Mouse (Mus musculus): Measurements from ENCODE around the gene Gm27027. TPM values are rescaled to one million over a fixed set of nuclear protein-coding genes. Genes with fewer than 3 reads are reported as not detected.

Gm27027 gene
- total RNA-seq, 2 experiments from 2014 or later, result not detected

DNA sequence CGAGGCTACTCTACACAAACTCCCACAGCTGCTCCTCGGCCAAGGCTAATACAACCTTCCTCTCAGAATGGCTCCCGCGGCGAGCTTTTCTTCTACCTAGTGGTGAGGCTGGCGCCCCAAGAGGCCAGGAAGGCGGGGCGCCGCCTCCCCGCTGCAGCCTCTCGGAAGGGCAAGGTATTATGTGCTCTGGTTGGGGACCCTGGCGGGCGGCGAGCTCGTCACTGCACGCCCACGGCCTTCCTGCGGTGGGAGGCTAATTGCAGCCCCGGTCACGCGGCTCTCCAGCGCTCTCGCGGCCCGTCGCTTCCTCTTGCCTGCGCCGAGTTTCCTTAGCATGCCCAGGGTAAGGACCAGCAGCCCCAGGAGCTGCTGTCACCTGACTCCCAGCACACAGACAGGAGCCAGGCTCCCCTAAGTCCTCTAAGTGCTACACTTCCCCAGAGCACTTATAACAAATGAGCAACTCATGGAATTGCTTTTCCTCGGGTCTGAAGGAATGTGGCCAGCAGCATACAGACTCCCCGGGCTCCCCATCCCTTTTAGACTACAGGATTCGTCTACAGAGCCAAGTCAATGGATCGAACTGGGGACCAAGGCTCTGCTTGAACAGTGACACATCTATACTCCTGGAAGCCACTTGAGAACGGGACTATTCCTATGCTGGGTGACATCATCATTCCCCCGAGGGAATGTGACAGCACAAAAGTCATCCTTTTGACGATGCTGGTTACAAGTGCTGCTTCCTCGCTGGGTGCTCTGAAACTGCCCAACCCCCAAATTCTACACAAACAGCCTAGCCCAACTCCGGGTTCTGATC is 19.5 kb downstream of the Gm27027 start:
- DNase-seq, result peak; percentile 47 to 57

DNA sequence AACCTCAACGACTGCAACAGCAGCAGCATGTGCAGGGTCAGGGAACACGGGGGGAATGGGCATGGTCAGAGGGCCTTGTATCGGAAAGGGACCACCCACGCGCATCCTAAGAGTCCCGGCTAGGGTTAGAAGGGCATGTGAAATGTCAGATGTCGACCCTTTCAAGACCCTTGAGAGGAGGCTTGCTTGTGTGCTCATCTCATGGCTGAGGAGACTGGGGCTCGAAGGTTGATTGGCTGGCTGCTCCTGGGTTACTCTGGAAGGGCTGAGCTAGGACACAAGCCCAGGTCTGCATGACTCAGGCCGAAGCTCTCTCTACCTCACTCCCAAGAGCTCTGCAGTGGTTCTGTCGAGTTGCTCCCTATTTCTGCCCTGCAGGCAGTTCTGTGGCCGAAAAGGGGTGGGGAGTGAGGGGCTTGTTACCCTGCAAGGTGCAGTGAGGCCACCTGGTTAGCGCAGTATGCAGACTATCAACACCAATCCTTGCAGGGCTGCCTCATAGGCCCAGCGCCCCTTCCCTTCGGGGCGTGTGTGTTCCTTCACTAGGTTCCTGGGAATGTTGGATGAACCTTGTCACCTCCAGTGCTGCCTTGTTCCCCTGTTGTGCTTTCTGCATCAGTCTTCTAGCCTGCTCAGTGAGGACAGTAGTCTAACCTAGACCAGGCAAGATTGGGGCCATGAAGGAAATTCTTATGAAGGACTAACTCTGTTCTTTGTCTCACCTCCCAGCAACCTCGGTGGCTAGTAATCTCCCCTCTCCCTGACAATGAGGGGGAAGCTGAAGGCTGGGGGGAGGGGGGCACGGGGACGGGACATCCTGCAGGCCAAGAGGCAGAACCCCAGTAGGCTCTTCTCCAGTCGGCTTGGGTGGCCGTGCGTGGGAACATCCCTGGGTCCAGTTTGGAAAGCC is 20.4 kb downstream of the Gm27027 start:
- no peak for DNase-seq

DNA sequence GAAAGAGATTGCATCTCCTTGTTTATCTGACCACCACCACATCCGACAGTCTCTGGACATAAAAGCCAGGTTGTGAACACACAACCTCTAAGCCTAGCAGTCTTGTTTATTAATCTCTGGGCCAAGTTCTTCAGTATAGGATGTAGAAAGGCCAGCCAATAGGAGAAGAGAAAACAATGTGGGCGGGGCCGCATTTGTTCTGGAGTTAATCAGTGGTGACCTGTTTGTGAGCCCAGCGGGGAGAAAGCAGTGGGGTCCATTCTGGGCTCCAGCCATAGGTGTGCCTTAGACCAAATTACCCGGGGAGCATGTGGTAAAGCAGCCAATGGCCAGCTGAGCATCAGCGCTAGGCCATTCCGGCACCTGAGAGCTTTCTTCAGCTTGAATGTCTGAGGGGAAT is 21.1 kb downstream of the Gm27027 start:
- DNase-seq, result no peak

DNA sequence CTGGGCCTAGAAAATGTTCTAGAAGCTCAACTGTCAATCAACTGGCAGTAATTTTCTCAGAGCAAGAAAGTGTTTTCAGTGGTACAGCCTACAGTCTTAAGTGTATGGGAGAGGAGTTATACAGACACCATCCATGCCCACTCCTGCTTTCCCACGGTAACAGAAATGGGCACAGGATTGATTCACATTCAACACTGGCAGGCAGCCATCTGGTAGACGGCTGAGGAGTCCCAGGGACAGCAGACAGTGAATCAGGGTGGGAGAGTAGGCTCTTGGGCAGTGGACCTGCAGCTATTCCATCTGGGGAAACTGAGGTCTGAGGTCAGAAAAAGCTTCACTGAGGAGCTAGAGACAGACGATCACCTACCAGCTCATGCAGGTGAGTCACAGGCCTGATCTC is 24.5 kb downstream of the Gm27027 start:
- DNase-seq, result no peak

GRCm38 (mm10) chr2:93964494-93965160 is 31.5 kb downstream of the Gm27027 start:
- peak; percentile 22 to 27 for DNase-seq

- DNase-seq, result no peak
Measured at GRCm38 (mm10) chr2:93963802-93964201, 32.4 kb downstream of the Gm27027 start.

DNA sequence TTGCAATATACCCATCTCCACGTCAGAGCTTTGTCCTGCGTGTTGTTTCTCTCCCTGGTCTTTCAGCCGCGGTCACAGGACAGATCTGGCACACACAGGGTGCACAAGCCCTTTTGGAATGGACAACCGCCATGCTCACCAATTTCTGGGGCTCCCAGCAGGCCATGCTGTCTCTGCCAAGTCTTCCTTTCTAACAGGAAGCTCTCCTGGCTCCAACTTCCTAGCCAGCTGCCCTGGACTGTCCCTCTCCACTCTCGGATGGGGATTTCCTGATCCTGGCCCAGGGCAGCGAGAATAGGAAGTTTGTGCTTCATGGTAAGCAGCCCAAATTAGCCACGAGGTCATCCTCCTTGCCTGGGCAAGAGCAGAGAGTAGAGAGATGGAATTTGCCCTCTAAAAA is 34.4 kb downstream of the Gm27027 start:
- DNase-seq, result peak; percentile 31 to 77

DNA sequence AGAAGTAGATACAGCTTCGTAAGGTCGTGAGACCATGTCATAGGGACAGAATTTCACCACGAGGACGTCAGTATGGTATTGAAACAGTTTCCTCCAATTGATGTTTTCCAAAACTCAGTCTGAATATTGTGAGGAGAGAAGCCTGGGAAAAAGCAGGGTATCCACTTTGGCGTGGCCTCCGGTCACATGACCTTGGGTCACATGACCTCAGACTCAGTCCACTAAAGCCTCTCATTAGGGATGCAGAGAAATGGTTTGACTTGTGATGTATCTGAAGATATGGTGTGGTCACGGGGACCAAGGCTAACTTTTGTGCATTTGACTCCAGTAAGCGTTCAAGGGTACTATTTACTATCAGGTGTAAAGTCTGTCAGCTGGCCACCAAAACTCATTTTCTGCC is 36.8 kb downstream of the Gm27027 start:
- DNase-seq, result no peak

DNA sequence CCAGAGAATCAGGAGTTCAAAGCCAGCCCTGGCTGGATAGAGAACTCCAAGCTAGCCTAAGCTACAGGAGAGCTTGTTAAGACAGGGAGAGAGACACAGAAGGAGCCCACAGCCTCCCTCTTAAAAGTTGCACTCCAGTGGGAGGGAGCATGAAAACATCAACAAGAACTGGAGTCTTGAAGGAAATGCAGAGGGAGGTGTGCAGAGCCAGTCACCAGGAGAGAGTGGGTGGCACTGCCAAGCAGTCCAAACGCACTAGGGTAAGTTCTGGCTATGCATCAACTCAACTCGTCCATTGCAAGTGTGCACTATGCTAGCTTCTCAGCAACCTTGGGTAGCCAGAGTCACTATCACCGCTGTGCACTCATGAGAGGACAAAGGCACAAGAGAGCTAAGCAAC is 37.9 kb downstream of the Gm27027 start:
- no peak for DNase-seq

DNA sequence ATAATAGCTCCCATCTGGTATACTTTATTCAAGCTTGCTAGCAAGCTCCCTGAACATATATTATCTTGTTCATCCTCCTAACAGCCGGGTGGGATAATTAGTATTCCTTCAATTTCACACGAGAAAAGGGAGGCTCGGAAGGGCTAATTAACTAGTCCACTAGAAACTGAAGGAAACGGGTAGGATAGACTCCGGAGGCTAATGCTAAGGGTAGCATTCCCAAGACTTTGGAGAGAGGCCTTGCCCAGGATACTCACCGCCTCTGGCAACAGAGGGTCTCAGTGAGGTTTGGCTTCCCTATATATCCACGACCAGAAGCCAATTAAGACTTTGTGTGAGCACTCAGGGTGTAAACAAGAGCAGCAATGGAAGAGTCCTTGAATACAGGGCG is 38.4 kb downstream of the Gm27027 start:
- no peak for DNase-seq

DNA sequence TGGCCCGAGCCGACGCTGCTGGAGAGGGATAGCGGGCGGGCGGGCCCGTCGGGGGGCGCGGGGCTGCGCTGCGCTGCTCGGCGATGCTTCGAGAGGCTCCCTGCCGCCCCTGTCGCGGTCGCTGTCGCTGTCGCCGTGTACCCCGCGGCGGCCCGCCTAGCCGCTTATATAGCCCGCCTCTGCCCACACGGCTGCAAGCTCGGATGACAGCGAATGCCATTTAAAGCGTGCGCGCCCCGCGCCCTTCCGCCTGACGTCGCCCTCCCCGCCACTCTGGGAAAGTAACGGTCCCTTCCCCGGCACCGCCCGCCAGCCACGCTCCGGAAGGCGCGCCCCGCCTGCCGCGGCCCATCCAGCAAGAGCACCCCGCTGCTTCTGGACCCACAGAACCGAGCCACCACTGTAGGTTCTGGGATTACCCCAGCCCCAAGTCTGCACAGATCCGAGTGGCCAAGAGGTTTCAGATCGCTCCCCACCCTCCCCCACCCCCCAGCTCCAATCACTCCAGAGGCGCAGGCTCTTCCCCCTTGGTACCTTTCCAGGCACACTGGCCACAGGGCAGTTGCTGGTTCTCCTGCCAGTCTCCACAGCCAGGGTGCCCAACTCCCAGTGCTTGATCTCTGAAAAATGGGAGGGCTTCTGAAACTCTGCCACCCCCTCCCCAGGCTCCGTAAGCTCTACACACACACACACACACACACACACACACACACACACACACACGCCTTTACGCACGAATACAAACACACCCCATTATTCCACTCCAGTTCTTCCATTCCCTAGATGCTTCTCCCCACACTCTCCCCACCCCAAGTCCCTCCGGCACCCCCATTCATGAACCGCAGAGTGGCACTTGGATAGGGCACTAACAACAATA is 39.0 kb downstream of the Gm27027 start, which contains the start of gene Gm13889:
Gene Gm13889, minus strand, starts transcription at position 294 of the 877 bp plus-strand sequence.
- DNase-seq, result peak; percentile 77 to 82

- DNase-seq, result peak; percentile 51 to 65
Measured at GRCm38 (mm10) chr2:93956331-93956801, 39.8 kb downstream of the Gm27027 start.

DNA sequence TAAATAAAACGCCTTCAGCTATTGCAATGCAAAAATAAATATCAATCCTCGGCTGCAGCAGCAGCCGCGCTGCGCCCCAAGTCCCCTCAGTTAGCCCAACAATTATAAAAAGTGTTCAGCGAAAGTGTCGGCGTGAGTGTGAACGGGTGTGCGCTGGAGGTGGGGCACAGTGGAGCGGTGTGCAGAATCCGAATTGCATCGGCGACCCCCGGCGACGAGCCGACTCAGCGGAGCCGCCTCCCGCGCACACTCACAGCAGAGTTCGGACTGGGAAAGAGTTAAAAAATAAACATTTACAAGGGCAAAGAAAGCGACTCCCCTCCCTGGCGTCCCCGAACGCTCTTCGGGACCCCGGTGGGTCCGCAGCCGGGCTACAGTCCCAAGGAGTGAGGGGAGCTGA is 40.3 kb downstream of the Gm27027 start:
- no peak for DNase-seq

DNA sequence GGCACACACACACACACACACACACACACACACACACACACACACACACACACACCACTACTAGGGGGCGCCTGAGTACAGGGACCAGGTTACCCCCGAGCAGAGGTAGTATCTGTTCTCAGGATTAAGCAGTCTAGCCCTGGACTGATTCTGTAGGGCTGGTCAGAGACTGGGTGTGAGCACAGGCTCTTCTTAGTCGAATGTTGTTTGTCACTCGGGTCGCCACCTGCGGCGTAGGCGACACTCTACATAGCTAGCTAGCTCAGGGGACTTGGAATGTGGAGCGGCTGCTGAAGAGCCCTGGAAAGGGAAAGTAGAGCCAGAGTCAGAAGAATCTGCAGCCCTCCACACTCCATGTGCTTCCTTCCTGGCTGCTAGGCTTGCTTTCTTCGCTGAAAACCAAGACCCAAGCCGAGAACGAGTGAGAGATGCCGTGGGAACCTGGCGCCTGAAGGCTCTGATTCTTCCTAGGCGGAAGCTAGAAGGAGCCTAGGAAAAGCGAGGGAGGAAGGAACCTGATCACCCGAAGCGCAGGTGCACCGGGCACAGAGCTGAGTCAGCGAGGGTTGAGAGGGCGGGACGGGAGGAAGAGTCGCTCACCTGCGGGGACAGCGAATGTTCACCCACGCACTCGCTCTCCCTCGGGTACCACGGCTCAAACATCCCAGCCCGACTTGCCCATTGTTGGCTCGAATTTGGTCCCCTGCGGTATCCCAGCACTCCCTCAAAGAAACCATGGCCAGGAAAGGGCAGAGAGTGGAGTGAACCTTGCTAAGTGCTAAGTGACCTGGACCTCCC is 41.2 kb downstream of the Gm27027 start:
- peak in 1 of 2 experiments; percentile 22 for DNase-seq

GRCm38 (mm10) chr2:93953726-93954125 is 42.4 kb downstream of the Gm27027 start:
- no peak for DNase-seq

GRCm38 (mm10) chr2:93946976-93947375 is 49.2 kb downstream of the Gm27027 start:
- no peak for DNase-seq

- DNase-seq, result no peak
Measured at GRCm38 (mm10) chr2:93944855-93945254, 51.3 kb downstream of the Gm27027 start.

- DNase-seq, result no peak
Measured at GRCm38 (mm10) chr2:93944099-93944498, 52.1 kb downstream of the Gm27027 start.

DNA sequence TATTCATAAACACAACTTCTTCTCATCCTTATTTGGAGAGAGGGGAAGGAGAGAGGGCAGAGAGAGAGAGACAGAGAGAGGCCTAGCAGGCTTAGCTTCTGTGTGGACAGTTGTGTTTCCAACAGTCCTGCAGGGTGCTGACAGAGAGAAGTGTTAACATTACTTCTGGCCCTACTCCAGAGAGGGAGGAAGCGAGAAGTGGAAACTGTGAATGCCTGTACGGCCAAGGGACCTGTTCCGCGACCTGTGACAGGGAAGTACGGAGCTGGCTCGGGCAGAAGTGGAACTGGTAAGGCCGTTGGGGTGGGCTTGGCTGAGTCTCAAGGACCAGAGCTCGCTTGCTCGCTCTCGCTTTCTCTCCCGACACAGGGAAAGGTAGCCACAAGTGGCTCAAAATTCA is 54.5 kb downstream of the Gm27027 start:
- DNase-seq, result peak; percentile 65

DNA sequence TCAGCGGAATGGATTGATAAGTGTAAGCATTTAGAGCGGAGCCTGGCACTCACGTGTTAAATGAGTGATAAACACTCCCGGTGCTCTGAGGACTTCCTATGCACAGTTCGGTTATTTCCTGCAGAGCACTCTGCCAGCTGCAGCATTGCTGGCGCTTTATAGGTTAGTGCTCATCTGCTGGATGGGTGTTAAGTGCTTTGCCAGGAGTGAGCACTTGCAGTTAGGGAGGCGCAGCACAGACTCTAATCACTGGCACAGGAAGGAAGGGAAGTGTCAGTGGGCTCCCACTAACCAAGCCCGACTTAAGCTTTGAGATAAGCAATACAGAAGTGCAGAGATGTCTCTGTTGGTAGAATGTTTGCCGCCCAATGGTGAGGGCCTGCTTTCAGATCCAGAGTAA is 57.6 kb downstream of the Gm27027 start:
- no peak for DNase-seq
